Mouse (Mus musculus): ENCODE results near the gene Pim1. TPM values are rescaled to one million over a fixed set of nuclear protein-coding genes. Genes with fewer than 3 reads are reported as not detected.

The Pim1 gene
- total RNA-seq, 2 experiments from 2014 or later, result 15.0 to 23.3 TPM

DNA sequence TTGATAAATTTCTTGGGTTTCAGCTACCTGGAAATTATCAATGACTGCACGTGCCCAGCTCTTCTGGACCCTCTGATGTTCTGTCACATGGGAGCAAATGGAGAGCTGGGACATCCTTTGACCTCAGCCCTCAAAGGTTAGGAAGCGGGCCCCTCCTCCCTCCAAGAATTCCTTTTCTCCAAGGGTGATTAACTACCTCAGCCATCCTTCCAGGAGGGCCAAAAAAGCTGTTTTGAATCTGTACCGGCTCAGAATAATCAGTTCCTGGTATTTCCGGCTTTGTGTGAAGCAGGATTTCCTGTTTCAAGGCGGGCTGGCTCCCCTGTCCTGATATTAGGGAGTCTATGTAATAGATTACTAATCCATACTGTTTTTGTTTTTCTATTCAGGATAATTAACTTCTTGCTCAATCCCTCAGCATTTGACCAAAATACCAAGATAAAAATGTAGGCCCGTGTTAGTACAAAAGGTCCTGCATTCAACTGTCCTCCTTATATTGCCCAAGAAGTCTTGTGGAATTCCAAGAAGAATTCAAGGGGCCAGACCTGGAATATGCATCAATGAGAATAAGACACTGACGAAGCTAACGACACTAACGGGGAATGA, 25.0 kb upstream of the Pim1 start:
- no peak for DNase-seq

DNA sequence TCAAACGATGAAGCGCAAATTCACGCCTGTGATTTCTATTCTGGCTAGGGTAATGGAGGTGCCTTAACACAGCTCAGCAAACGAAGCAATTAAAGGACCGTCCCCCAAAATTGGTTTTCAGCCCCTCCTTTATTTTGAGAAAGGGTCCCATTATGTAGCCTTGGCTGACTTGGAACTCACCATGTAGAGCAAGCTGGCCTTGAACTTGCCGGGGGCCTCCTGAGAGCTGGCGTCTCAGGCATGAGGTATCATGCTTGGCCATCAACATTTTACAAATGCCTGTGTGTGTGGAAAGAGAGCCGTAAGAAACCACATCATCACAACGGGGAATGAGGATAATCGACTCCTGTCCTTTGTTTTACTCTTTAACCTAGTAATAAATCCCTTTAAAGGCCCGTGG, 23.5 kb upstream of the Pim1 start:
- no peak for DNase-seq

DNA sequence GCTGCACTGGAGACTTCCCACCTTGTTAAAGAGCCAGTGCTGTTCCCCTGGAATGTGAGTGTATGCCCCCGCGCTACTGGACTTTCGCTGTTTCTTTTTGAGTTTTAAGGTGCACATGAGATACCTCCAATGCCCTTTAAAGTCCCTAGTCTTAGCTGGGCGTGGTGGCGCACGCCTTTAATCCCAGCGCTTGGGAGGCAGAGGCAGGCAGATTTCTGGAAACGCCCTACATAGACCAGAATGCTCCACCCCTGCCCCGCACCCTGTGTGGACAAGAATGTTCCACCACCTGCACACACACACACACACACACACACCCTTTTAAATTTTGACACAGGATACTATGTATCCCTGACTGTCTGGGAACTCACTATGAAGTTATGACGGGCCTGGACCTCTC, 17.1 kb upstream of the Pim1 start:
- DNase-seq, result no peak

DNA sequence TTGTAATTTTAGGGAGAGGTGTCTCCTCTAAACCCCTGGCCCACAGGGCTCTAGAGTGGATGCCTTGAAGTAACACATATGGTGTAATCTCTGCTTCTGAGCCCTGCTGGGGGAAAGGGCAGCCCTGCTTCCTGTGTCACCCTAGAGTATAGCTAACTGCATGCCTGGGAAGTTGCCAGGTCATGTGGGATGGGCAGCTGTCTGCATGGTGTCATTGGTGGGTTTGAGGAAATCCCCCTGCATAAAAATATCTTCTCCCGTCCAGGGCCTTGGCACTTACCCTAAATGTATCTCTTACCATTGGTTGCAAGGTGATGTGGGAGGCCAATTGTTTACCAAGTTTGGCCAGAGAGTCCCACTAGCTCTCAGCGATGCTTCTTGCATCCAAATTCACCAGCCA, 16.5 kb upstream of the Pim1 start:
- no peak for DNase-seq

DNA sequence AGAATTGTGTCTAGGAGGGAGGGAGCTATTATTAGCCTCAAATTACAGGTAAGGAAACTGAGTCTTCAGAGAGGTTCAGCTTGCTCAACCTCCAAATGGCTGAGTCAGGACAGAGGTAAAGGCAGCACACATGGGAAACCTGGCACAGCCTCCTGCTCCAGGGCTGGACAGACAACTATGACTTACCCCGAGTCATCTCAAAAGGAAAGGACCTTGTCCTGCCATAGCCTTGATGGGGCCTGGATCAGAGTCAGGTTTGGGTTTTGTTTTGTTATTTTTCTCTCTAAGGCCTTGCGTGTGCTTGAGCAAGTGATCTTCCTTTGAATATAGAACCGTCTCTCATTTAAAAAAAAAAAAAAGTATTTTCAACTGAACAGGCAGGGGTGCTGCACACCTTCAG, 15.4 kb upstream of the Pim1 start:
- DNase-seq, result no peak

DNA sequence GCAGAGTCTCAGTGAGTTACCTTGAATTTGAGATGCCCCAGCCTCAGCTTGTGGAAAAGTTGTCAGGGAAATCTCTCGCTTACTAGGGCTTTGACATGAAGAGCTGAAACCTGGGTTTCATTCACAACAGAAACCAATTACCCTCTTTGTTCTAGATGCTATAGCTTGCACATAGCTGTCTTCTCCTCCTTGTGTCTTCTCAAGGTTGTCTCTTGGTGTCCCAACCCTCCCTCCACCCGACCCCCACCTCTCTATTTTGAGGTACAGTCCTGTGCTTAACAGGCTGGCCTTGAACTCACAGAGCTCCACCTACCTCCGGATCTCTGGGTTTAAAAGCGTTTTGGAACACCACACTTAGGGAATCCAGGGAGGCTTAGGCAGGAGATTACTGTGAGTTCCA, 14.1 kb upstream of the Pim1 start:
- DNase-seq, result no peak

DNA sequence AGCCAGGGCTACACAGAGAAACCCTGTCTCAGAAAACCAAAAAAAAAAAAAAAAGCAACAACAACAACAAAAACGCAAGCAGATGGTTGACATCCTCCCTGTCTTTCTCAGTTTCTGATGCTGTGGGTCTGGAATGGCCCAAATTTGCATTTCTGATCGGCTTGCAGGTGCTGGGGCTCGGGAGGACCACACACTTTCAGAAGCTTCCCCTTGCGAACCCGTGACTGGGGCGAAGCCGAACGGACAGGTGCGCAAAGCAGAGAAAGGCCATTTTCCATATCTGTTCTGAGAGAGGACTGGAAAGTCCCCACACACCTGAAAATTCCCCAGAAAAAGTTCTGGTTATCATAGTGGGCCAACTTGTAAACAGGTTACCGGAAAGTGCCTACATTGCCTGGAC, 13.2 kb upstream of the Pim1 start:
- no peak for DNase-seq

DNA sequence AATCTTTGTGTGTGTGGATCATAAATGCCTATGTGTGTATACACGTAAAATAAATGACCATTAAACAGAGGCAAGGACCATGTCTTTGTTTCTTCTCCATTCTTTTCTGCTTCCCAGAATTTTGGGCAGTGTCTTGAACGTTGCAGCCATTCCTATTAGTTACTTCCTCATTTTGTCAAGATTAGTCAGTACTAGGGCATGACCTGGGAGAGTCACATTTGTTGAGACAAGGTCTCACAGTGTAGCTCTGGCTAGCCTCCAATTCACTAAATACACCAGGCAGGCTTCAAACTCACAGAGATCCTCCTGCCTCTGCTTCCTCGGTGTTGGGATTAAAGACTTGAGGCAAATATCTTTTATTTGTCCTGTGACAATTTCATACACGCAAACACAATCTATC, 12.3 kb upstream of the Pim1 start:
- no peak for DNase-seq

DNA sequence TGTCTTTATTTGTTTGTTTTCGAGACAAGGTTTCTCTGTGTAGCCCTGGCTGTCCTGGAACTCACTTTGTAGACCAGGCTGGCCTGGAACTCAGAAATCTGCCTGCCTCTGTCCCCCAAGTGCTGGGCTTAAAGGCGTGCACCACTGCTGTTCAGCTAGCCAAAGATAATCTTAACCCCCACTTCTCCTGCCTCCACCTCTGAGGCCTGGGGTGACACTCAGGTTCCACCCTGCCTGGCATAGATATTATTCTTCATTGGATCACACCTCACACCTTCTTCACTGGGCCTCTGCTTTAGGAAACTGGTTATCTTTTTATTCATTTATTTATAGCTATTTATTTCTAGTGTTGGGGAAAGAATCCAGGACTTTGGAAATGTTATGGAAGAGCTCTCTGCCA, 10.3 kb upstream of the Pim1 start:
- no peak for DNase-seq

DNA sequence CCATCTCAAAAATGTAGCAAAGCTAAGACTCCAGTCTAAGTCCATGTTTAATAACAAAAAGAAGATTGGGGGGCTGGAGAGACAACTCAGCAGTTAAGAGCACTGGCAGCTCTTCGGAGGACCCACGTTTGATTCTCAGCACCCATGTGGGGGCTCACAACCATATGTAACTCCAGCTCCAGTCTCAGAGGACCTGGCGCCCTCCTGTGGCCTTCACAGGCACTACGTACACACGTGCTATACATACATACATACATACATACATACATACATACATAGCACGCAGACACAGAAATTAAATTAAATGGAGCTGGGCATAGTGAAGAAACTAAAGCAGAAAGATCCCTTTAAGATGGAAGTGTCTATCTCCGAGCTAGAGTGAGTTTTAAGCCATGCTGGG, 7.9 kb upstream of the Pim1 start:
- DNase-seq, result no peak

DNA sequence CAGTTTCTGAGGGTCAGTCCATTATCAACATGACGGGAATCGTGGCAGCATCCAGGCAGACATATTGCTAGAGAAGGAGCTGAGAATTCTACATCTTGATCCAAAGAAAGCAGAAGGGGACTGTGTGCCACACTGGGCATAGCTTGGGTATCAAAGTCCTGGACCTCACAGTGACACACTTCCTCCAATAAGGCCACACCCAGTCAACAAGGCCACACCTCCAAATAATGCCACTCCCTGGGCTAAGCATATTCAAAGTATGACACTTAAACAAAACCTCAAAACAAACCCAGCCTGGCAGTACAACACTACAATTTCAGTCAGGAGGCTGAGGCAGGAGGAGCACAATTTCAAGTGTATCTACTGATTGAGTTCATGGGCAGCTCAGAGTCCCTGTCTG, 7.3 kb upstream of the Pim1 start:
- no peak for DNase-seq

DNA sequence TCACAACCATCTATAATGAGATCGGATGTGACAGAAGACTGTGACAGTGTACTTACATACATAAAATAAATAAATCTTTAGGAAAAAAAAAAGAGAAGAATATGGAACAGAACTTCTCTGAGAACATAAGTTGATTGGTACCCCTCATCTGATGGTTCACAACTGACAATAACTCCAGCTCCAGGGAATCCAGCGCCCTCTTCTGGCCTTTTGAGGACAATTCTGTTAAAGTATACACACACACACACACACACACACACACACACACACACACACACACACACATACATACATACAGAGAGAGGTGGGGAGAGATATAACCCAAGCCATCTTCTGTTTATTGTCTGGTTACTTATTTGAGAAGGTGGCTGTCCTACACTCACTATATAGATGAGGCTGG, 6.1 kb upstream of the Pim1 start:
- no peak for DNase-seq

DNA sequence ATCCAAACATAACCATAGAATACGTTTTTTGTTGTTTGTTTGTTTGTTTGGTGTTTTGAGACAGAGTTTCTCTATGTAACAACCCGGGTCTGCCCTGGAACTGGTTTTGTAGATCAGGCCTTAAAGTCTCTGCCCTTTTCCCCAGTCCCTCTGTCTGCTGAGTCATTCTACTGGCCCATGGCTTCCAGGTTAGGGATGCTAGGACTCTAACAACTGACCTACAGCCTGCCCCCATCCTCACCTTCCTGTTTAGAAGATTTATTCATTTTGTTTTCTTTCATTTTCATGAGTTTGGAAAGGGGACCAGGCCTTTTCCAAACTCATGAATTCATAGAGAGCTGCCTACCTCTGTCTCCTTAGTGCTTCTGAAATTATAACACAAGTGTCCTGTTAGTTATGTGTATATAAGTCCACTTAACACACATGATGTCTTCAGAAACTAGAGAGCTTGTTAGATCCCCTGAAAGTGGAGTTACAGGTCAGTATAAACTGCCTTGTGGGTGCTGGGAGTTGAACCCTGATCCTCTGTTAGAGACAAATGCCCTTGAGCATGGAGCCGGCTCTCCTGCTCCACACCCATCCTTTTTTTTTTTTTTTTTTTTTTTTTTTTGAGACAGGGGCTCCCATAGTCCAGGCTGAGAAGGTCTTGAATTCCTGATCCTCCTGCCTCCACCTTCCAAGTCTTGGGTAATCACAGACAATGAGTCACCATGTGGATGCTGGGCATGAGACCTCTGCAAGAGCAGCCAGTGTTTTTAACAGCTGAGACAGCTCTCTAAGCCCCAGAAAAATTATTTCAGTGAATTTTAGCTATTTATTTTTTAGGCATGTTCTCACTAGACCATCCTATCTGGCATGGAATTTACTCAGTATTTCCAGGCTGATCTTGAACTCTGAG, 5.0 kb upstream of the Pim1 start:
- DNase-seq, result no peak

DNA sequence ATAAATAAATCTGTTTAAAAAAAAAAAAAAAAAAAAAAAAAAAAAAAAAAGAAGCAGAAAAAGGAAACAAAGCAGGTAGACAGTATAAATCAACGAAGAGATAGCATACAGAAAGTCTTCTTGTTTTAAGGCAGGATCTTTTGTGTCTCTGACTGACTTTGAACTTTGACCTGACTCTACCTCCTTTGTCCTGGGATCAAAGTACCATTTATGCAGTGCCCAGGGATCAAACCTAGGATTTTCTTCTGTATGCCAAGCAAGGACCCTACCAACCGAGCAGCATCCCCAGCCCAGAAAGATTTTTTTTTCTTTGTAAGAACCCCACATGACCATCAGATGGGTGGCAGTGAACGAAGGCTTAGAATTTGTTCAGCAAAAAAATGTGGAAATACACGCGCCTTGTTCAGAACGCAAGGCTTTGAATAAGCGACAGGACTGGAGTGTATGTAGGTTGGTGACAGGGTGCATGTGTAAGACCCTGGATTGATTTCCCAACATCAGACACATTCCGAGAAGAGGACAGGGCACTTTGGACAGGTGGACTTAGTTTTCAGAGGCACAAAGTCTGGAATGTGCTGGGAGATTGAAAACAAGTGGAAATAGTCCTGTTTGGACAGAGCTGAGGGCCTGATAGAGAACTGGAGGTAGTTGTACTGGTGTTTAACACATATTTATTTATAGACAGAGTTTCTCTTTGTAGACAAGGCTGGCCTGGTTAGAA, 2.1 kb upstream of the Pim1 start:
- DNase-seq, result no peak

DNA sequence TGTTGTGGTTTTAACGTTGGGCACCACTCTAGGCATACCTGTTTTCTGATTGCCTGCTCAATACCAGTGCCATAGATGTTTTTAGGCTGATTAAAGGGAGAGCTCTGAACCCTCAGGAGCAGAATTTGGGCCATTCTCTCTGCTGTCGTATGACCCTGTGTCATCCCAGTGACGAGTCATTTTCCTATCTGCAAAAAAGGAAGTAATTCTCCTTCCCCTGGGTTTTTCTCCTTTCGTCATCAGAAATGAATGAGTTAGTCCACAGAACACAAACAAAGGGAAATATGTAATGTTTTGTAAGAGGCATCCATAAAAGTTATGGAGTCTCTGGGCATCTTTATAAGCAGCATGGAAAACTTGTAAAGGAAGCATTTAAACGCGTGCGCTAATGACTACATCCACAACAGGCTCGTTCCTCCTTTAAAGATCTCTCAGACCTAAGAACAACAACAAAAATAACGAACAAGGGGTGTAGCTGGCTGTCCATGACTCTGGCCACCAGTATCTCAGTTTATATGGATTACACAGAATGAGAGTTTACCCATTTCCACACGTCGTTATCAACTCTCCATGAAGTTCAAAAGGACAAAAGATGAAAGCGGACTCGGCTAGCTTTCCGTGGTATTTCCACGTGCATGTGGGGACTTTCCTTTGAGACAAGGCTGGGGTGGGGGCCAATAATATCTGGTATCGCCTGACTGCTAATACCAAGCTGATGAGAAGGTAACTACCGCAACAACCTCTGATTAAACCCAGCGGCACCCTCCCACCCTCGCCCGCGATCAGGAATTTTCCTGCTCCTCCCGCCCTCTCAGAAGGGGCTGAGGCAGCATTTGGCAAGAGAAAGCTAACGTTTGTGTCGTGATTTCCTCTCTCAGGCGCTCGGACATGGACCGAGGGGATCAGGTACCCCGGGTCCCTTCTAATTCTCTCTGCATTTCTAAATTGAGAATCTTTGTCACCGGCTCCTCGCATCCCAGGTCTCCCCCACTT, 1.3 kb upstream of the Pim1 start:
- DNase-seq, result peak; percentile 33

DNA sequence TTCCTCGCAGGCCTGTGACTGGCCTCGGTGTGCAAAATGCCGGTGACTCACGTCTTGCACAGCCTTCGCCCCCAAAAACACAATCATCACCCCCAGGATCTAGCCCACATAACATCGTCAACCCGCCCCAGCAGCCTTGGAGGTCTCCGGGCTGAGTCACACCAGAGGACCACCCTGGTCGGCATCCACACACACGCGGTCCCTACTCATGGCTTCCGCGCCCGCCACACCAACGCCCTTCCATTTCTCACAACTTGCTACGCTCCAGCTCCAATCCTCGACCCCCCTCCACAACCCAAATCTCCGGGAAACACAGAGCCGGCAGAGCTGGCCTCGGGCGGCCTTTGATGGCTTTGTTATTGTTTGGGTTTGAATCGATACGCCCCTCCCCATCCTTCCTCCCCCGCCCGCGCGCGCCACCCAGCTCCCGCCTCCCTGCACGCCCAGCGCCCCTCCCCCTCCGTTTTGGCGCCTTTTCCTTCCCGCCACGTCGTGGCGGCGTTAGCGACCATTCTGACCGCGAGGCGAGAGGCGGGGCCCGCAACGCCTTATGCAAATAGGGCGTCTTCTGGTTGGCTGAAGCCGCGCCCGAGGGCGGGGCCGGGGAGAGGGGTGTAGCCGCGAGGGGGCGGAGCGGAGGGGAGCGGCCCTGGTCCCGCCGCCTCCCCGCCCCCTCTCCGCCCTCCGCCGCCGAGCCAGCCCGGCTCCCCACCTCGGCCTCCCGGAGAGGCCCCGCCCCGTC, 411 bp upstream of the Pim1 start:
- DNase-seq, result peak; percentile 99

DNA sequence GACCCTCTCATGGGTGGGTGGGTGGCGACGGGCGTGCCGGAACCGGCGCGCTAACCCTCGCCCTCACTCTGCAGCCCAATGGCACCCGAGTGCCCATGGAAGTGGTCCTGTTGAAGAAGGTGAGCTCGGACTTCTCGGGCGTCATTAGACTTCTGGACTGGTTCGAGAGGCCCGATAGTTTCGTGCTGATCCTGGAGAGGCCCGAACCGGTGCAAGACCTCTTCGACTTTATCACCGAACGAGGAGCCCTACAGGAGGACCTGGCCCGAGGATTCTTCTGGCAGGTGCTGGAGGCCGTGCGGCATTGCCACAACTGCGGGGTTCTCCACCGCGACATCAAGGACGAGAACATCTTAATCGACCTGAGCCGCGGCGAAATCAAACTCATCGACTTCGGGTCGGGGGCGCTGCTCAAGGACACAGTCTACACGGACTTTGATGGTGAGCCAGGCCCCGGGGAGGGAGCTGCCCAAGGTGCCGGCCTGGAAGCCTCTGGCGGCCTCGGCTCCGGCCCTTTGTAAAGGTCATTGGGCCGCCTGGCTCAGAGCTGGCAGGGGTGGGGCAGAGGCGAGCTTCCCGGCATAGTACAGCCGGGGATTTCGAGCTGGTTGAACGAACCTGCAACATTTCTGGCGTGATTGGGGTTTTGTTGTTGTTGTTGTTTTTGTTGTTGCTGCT, 1.2 kb downstream of the Pim1 start:
- peak; percentile 72 for DNase-seq

DNA sequence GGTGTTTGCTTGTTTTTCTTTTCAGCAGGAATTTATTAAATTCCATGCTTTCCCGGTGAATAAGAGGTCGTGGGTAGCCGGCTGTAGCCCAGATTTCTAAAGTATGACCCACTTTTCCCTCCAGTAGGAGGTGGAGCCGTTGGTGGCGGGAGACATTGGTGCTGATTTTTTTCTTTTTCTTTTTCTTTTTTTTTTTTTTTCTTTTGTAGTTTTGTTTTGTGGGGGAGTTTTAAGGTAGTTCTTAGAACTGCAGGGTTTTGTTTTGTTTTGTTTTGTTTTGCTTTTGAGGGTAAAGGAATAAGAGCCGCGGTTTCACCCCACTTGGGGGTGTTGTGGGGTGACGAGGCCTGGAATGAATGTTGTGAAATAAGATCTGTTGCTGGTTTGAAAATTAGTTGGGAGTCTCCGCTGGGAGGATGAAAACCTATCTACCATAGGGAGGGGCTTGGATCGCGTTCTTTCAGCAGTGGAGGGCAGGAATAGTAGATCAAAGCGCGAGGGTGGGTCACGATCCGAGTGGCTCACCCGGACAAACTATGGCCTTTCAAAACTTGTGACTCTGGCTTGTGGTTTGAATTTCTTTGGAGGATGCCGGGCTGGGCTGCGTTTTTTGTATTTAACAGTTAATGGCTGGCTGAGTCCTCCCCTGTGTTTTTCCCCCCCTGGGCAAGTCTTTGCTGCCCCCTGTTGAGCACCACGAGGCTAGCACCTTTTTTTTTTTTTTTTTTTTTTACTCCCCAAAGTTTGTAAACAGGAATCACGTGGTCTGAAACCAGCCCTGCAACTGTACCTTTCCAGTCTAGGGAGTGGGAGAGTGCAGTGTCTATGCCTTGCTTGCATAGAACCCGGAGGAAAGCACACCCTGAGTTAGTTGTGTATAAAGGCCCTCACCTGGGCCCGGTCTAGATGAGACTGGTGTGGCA, 2.0 kb downstream of the Pim1 start:
- DNase-seq, result peak; percentile 49

DNA sequence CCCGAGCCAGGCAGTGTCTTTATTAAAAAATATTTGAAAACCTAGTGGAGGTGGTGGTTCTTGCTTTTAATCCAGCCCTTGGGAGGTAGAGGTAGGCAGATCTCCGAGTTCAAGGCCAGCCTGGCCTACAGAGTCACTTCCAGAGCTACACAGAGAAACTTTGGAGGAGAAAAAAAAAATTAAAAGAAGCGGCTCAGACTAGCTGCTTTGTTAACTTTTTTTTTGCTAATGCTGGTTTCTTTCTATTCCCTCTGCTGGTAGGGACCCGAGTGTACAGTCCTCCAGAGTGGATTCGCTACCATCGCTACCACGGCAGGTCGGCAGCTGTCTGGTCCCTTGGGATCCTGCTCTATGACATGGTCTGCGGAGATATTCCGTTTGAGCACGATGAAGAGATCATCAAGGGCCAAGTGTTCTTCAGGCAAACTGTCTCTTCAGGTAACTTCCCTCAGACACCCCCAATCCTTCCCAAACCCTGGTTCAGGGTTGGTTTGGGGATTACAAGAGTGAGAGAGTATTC, 3.0 kb downstream of the Pim1 start:
- no peak for DNase-seq

Measured in gastrocnemius, postnatal 10 days (tissue).